21 mouse cellular contexts compared by ENCODE assay signal in the genomic region with DNA sequence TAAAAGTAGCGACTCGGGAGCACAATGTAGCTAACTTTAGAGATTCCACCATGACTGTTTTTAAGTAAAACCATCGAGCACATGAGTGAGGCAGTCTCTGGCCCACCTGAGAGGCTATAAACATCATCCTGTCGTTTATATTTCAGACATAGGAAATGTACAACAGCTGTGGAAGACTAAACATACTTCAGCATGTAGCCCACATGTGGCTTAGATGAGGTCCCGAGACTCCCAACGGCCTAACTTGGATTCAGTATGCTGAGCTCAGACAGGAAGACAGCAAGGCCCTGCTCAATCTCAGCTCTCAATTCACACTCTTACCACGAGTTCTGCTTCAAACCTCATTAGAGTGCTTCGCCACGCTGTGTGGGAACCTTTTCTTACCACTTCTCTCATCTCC. TPM values are rescaled to one million over a fixed set of nuclear protein-coding genes. Genes with fewer than 3 reads are reported as not detected.
DNase-seq lines count a peak whose midpoint lies in the region; ATAC-seq lines count a peak whose summit lies in the region.
"Had no signal": no experiment of that assay in that cellular context is flagged by ENCODE, and none has a peak within 500 bp of the region (broad histone marks: within the 10 kb centered on the region; RNA-seq: fewer than 3 reads in every experiment).

No protein-coding gene starts in this region.

- no peak overlapping the region for H3K9ac ChIP-seq in neural tube, embryonic 11.5 days (ENCODE audit: low read length)
- no peak overlapping the region for H3K9ac ChIP-seq in neural tube, embryonic 15.5 days (replicated peaks)
- no peak overlapping the region for H3K9ac ChIP-seq in embryonic facial prominence, embryonic 12.5 days
- no peak overlapping the region for H3K9ac ChIP-seq in stomach, embryonic 16.5 days (ENCODE audit: low read length)
- H3K9ac ChIP-seq in liver, embryonic 11.5 days (ENCODE audit: low read depth, low read length) = no peak overlapping the region
- H3K9ac ChIP-seq: hindbrain, embryonic 15.5 days; liver, embryonic 13.5 days had no signal

- H3K4me2 ChIP-seq in neural tube, embryonic 11.5 days (ENCODE audit: low read depth) = no peak overlapping the region
- H3K4me2 ChIP-seq in neural tube, embryonic 15.5 days = no peak overlapping the region
- no peak overlapping the region for H3K4me2 ChIP-seq in embryonic facial prominence, embryonic 12.5 days (replicated peaks)
- no peak overlapping the region for H3K4me2 ChIP-seq in stomach, embryonic 16.5 days (ENCODE audit: low read depth, low read length)
- no peak overlapping the region for H3K4me2 ChIP-seq in liver, embryonic 11.5 days
- H3K4me2 ChIP-seq: hindbrain, embryonic 15.5 days; liver, embryonic 13.5 days had no signal

- H3K9me3 ChIP-seq in neural tube, embryonic 11.5 days (ENCODE audit: control insufficient read depth, low read length) = no peaks in the 10 kb centered on the region
- no peaks in the 10 kb centered on the region for H3K9me3 ChIP-seq in neural tube, embryonic 15.5 days (replicated peaks)
- no peaks in the 10 kb centered on the region for H3K9me3 ChIP-seq in embryonic facial prominence, embryonic 12.5 days
- no peaks in the 10 kb centered on the region for H3K9me3 ChIP-seq in limb, embryonic 10.5 days (replicated peaks)
- H3K9me3 ChIP-seq in stomach, embryonic 16.5 days (replicated peaks; ENCODE audit: control insufficient read depth, low read length) = no peaks in the 10 kb centered on the region
- no peaks in the 10 kb centered on the region for H3K9me3 ChIP-seq in liver, embryonic 11.5 days (ENCODE audit: control insufficient read depth, low read length)
- H3K9me3 ChIP-seq: forebrain, embryonic 10.5 days; heart, embryonic 10.5 days; hindbrain, embryonic 15.5 days; liver, embryonic 13.5 days had no signal

- H3K27me3 ChIP-seq in neural tube, embryonic 11.5 days (ENCODE audit: control insufficient read depth, insufficient read depth, low read length) = no peaks in the 10 kb centered on the region
- H3K27me3 ChIP-seq in neural tube, embryonic 15.5 days (replicated peaks) = no peaks in the 10 kb centered on the region
- no peaks in the 10 kb centered on the region for H3K27me3 ChIP-seq in embryonic facial prominence, embryonic 12.5 days
- no peaks in the 10 kb centered on the region for H3K27me3 ChIP-seq in limb, embryonic 10.5 days (ENCODE audit: low read depth, poor library complexity, severe bottlenecking)
- no peaks in the 10 kb centered on the region for H3K27me3 ChIP-seq in stomach, embryonic 16.5 days (ENCODE audit: control insufficient read depth, insufficient read depth, low read length)
- H3K27me3 ChIP-seq in liver, embryonic 11.5 days (replicated peaks; ENCODE audit: control insufficient read depth, insufficient read depth, low read length) = no peaks in the 10 kb centered on the region
- H3K27me3 ChIP-seq: hindbrain, embryonic 15.5 days; liver, embryonic 13.5 days; Patski had no signal

- peak; percentile 23 for DNase-seq in neural tube, embryonic 11.5 days (ENCODE audit: low spot score)
- DNase-seq in limb, embryonic 10.5 days (ENCODE audit: low spot score) = peak; percentile 51
- DNase-seq in B cell, adult 2 months = no peak
- DNase-seq in liver, embryonic 11.5 days (ENCODE audit: low spot score) = no peak
- DNase-seq: adrenal gland, postnatal 25 days; cerebellum, adult 18-20 months; gastrocnemius, postnatal 25 days; heart, postnatal 10 days; kidney, adult 8-10 months; liver, embryonic 13.5 days; thymus, adult 18-20 months had no signal

- 60% methylated on average over 9 of the region's 9 CpGs for WGBS in neural tube, embryonic 11.5 days
- WGBS in neural tube, embryonic 15.5 days = 69% methylated on average over 9 of the region's 9 CpGs
- WGBS in embryonic facial prominence, embryonic 12.5 days = 33% methylated on average over 9 of the region's 9 CpGs
- WGBS in limb, embryonic 10.5 days = 40% methylated on average over 9 of the region's 9 CpGs
- WGBS in stomach, embryonic 16.5 days = 47% methylated on average over 9 of the region's 9 CpGs
- 70% methylated on average over 9 of the region's 9 CpGs for WGBS in liver, embryonic 11.5 days

- H3K27ac ChIP-seq in neural tube, embryonic 11.5 days (ENCODE audit: low read depth, low read length) = no peak overlapping the region
- no peak overlapping the region for H3K27ac ChIP-seq in neural tube, embryonic 15.5 days (replicated peaks)
- H3K27ac ChIP-seq in embryonic facial prominence, embryonic 12.5 days = peak overlapping the region; percentile 65
- peak overlapping the region; percentile 79 for H3K27ac ChIP-seq in limb, embryonic 10.5 days
- peak overlapping the region; percentile 71; the same call in 1 of the 2 replicates for H3K27ac ChIP-seq in stomach, embryonic 16.5 days (ENCODE audit: low read length)
- no peak overlapping the region for H3K27ac ChIP-seq in liver, embryonic 11.5 days (ENCODE audit: low read depth, low read length)
- H3K27ac ChIP-seq: forebrain, embryonic 10.5 days; hindbrain, embryonic 15.5 days; liver, embryonic 13.5 days had no signal

- H3K36me3 ChIP-seq in neural tube, embryonic 11.5 days (ENCODE audit: control insufficient read depth, insufficient read depth, low read length) = no peaks in the 10 kb centered on the region; the same call in 1 of the 2 replicates
- 0 out of 2 replicates have a peak, but pooled peaks cover 3% of the 10 kb centered on the region for H3K36me3 ChIP-seq in neural tube, embryonic 15.5 days
- no peaks in the 10 kb centered on the region; the same call in 1 of the 2 replicates for H3K36me3 ChIP-seq in embryonic facial prominence, embryonic 12.5 days
- peaks cover 21% of the 10 kb centered on the region for H3K36me3 ChIP-seq in limb, embryonic 10.5 days
- no peaks in the 10 kb centered on the region for H3K36me3 ChIP-seq in stomach, embryonic 16.5 days (ENCODE audit: control insufficient read depth, insufficient read depth, low read length)
- peaks cover 2% of the 10 kb centered on the region; the same call in 1 of the 2 replicates for H3K36me3 ChIP-seq in liver, embryonic 11.5 days (ENCODE audit: control insufficient read depth, insufficient read depth, low read length)
- H3K36me3 ChIP-seq: heart, embryonic 10.5 days had no signal

- ATAC-seq in neural tube, embryonic 11.5 days (ENCODE audit: insufficient read depth, low FRiP score, low TSS enrichment) = no peak
- no peak for ATAC-seq in neural tube, embryonic 15.5 days (ENCODE audit: low FRiP score)
- 0 out of 2 replicates have a peak, but pooled peaks have one; percentile 41 for ATAC-seq in embryonic facial prominence, embryonic 12.5 days (ENCODE audit: insufficient number of reproducible peaks, insufficient read depth, low FRiP score, low TSS enrichment)
- 0 out of 2 replicates have a peak, but pooled peaks have one; percentile 40 for ATAC-seq in stomach, embryonic 16.5 days (ENCODE audit: insufficient read depth, low FRiP score)
- ATAC-seq in liver, embryonic 11.5 days (replicated peaks; ENCODE audit: low FRiP score) = no peak
- ATAC-seq: activated CD4-positive, CD25-positive, alpha-beta regulatory T cell, adult 4 months; lung, postnatal 0 days; midbrain, embryonic 16.5 days; Patski had no signal

- peaks cover 2% of the 10 kb centered on the region; the same call in 1 of the 2 replicates for H3K4me1 ChIP-seq in neural tube, embryonic 11.5 days (ENCODE audit: control insufficient read depth, insufficient read depth, low read length)
- no peaks in the 10 kb centered on the region for H3K4me1 ChIP-seq in neural tube, embryonic 15.5 days
- H3K4me1 ChIP-seq in embryonic facial prominence, embryonic 12.5 days = peaks cover 14% of the 10 kb centered on the region
- peaks cover 20% of the 10 kb centered on the region for H3K4me1 ChIP-seq in limb, embryonic 10.5 days
- no peaks in the 10 kb centered on the region for H3K4me1 ChIP-seq in stomach, embryonic 16.5 days (ENCODE audit: control insufficient read depth, insufficient read depth, low read length)
- no peaks in the 10 kb centered on the region for H3K4me1 ChIP-seq in liver, embryonic 11.5 days (replicated peaks; ENCODE audit: control insufficient read depth, insufficient read depth, low read length)
- H3K4me1 ChIP-seq: hindbrain, embryonic 15.5 days; liver, embryonic 13.5 days had no signal

- no peak overlapping the region for H3K4me3 ChIP-seq in neural tube, embryonic 11.5 days (ENCODE audit: low read depth, low read length)
- no peak overlapping the region for H3K4me3 ChIP-seq in neural tube, embryonic 15.5 days (replicated peaks)
- no peak overlapping the region for H3K4me3 ChIP-seq in embryonic facial prominence, embryonic 12.5 days
- H3K4me3 ChIP-seq in limb, embryonic 10.5 days = no peak overlapping the region
- H3K4me3 ChIP-seq in stomach, embryonic 16.5 days (replicated peaks; ENCODE audit: low read length) = no peak overlapping the region
- H3K4me3 ChIP-seq in liver, embryonic 11.5 days (ENCODE audit: low read depth, low read length) = no peak overlapping the region
- H3K4me3 ChIP-seq: forebrain, embryonic 10.5 days; heart, embryonic 10.5 days; hindbrain, embryonic 15.5 days; liver, embryonic 13.5 days had no signal

RNA-seq across cellular contexts. Expression of a gene that starts 14.0 kb away (rescaled TPM):
- 9.5 and 13.0 TPM in 2 replicates for polyA plus RNA-seq in neural tube, embryonic 11.5 days (2014; fragmentation: Nextera tagmentation; extraction: Ambion mirVana)
- polyA plus RNA-seq in neural tube, embryonic 15.5 days (2015; fragmentation: Nextera tagmentation; extraction: Ambion mirVana) = 3.2 and 3.8 TPM in 2 replicates
- polyA plus RNA-seq in embryonic facial prominence, embryonic 12.5 days (2016; fragmentation: Nextera tagmentation; extraction: Ambion mirVana) = 21.3 and 24.1 TPM in 2 replicates
- polyA plus RNA-seq in limb, embryonic 10.5 days (2016; fragmentation: Nextera tagmentation; extraction: Ambion mirVana) = 1.7 and 2.4 TPM in 2 replicates
- polyA plus RNA-seq in stomach, embryonic 16.5 days (2015; fragmentation: Nextera tagmentation; extraction: Ambion mirVana) = 19.3 and 20.0 TPM in 2 replicates
- polyA plus RNA-seq in liver, embryonic 11.5 days (2014; fragmentation: Nextera tagmentation; extraction: Ambion mirVana) = 0.92 and 1.1 TPM in 2 replicates

Comparison
In these comparisons a context has a peak if more than half of its experiments do, and no peak if none do; other contexts are left out.
1. ATAC-seq: peak in embryonic facial prominence, embryonic 12.5 days (single experiment) and stomach, embryonic 16.5 days (single experiment); none in neural tube, embryonic 11.5 days (single experiment), neural tube, embryonic 15.5 days (single experiment) and liver, embryonic 11.5 days (single experiment).
2. DNase-seq: peak in neural tube, embryonic 11.5 days (single experiment) and limb, embryonic 10.5 days (single experiment); none in B cell, adult 2 months (0 of 2) and liver, embryonic 11.5 days (single experiment).
3. H3K27ac ChIP-seq: peak in embryonic facial prominence, embryonic 12.5 days (single experiment), limb, embryonic 10.5 days (single experiment) and stomach, embryonic 16.5 days (single experiment); none in neural tube, embryonic 11.5 days (single experiment), neural tube, embryonic 15.5 days (single experiment) and liver, embryonic 11.5 days (single experiment).